Mouse (Mus musculus) midbrain, embryonic 10.5 days (tissue): Measurements from ENCODE around the gene Huwe1. TPM values are rescaled to one million over a fixed set of nuclear protein-coding genes. Genes with fewer than 3 reads are reported as not detected.

Source experiments
- DNase-seq: peaks from one replicate; pipeline ENCODE4 v3.0.0-alpha.2; 2017; ENCODE audit warnings: low spot score
- H3K27ac ChIP-seq: fragments of 300-500 bp; sonication (generic); replicated peaks from 2 replicates; pipeline ENCODE4 v1.5.1; 2016; ENCODE audit warnings: mild to moderate bottlenecking
- H3K27me3 ChIP-seq: fragments of 300-500 bp; sonication (generic); 2 replicates; pipeline ENCODE4 v1.6.1; 2016; ENCODE audit warnings: low read depth, mild to moderate bottlenecking; ENCODE audit not compliant: poor library complexity, severe bottlenecking
- H3K36me3 ChIP-seq: fragments of 300-500 bp; sonication (generic); 2 replicates; pipeline ENCODE4 v1.6.1; 2016; ENCODE audit warnings: mild to moderate bottlenecking, moderate library complexity
- H3K4me1 ChIP-seq: fragments of 300-500 bp; sonication (generic); 2 replicates; pipeline ENCODE4 v1.6.1; 2016
- H3K4me3 ChIP-seq: fragments of 300-500 bp; sonication (generic); 2 replicates; pipeline ENCODE4 v1.5.1; 2016; ENCODE audit warnings: mild to moderate bottlenecking, moderate library complexity
- H3K9me3 ChIP-seq: fragments of 300-500 bp; sonication (generic); replicated peaks from 2 replicates; pipeline ENCODE4 v1.6.1; 2016; ENCODE audit warnings: mild to moderate bottlenecking
- WGBS: fragments of 180-500 bp; shearing (Covaris S2); methylation state at CpG from one replicate; pipeline ENCODE4 v1.1.7; 2016; 5-methylcytosine and 5-hydroxymethylcytosine counted together
- polyA plus RNA-seq: library from polyadenylated mRNA; unstranded; fragments of >200 nt; fragmentation: Nextera tagmentation; extraction: Ambion mirVana; gene quantifications from 2 replicates; pipeline ENCODE4 v1.2.1, GENCODE M21; 2016

Huwe1 gene
- polyA plus RNA-seq, 1 experiment from 2014 or later, result 46.9 TPM

DNA sequence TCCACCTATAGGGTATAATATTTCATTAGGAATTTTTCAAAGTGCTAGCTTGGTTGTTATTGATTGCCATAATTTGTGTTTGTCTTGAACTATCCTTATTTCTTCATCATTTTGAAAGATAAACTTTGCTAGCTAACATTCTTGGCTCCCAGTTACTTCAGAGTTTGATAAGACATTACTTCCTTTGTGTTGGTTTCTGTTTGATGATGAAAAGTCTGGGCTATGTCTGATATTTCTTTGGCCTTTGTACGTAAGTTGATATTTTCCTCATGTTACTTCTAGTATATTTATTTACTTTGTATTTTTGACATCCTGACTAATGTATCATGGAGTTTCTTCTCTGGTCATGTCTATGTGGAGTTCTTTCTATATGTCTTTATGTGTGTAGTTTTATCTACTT, 28.4 kb downstream of the Huwe1 start:
- H3K27me3 ChIP-seq, result peaks cover 59% of the 10 kb centered on the region
- 97% methylated on average over 1 of the region's 1 CpGs for WGBS

DNA sequence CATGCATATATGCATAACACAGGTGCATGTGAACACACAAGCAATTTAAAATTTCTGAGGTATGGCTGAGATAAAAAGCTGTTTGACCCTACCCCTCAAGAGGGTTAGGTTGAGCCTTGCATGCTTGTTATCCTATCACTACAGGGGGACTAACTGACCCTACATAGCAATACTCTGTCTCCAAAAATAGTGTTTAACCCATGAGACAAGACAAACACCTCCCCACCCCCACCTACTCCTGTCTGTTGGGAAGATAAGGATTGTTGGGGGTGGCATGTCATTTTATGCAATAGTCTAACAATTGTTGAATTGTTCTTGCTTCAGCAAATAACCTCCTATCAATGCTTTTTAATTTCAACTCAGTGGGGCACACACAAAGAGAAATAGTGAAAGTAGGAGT, 30.7 kb downstream of the Huwe1 start:
- H3K4me1 ChIP-seq, result no peaks in the 10 kb centered on the region
- H3K36me3 ChIP-seq, result 0 out of 2 replicates have a peak, but pooled peaks cover 3% of the 10 kb centered on the region
- no peak for DNase-seq
- no peaks in the 10 kb centered on the region for H3K9me3 ChIP-seq
- no peak overlapping the region for H3K4me3 ChIP-seq
- H3K27ac ChIP-seq, result no peak overlapping the region
- H3K27me3 ChIP-seq, result peaks cover 62% of the 10 kb centered on the region

More for the DNA sequence above, 28.4 kb downstream of the Huwe1 start:
- no peaks in the 10 kb centered on the region for H3K9me3 ChIP-seq
- no peak for DNase-seq
- H3K4me3 ChIP-seq, result no peak overlapping the region
- H3K4me1 ChIP-seq, result no peaks in the 10 kb centered on the region
- H3K36me3 ChIP-seq, result peaks cover 13% of the 10 kb centered on the region
- no peak overlapping the region for H3K27ac ChIP-seq

DNA sequence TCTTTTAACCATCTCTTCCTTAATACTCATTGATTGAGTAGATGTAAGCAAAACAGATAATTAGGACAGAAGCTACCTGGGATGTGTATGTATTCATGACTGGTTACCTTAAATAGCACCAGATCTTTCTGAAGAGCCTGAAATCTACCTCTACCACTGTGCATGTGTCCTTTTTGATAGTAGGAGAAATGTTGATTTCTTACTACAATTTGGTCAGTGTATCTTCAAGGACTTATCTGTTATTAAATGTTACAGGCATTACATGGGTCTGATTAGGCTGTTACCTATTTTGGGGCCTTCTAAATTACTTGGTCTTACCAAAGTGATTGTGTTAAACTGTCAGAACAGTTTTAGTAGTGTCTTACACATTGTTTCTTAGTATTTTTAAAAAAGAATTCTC, 32.4 kb downstream of the Huwe1 start:
- DNase-seq, result no peak
- Histone ChIP-seq H3K36me3 (no peaks in the 10 kb centered on the region), H3K9me3 (no peaks in the 10 kb centered on the region), H3K27ac (no peak overlapping the region), H3K4me3 (no peak overlapping the region), H3K4me1 (no peaks in the 10 kb centered on the region), H3K27me3 (peaks cover 64% of the 10 kb centered on the region)

DNA sequence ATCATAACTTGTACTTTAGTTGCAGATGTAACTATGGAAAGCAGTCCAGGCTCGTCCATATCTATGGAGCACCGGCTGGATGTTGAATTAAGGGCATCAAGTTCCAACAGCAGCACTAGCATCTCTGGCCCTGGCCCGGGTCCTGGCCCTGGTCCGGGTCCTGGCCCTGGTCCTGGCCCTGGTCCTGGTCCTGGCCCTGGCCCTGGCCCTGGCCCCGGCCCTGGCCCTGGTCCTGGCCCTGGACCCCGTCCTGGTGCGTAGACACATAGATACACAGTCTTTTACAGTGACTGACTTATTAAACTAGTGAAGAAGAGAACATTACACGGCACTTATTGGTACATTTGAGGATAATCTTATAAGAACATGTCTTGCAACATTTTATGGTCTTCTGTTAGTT, 58.8 kb downstream of the Huwe1 start:
- Histone ChIP-seq H3K27ac (no peak overlapping the region), H3K27me3 (peaks cover 86% of the 10 kb centered on the region), H3K36me3 (peaks cover 95% of the 10 kb centered on the region), H3K4me1 (no peaks in the 10 kb centered on the region), H3K9me3 (no peaks in the 10 kb centered on the region), H3K4me3 (no peak overlapping the region)
- DNase-seq, result no peak
- WGBS, result 87% methylated on average over 8 of the region's 8 CpGs

DNA sequence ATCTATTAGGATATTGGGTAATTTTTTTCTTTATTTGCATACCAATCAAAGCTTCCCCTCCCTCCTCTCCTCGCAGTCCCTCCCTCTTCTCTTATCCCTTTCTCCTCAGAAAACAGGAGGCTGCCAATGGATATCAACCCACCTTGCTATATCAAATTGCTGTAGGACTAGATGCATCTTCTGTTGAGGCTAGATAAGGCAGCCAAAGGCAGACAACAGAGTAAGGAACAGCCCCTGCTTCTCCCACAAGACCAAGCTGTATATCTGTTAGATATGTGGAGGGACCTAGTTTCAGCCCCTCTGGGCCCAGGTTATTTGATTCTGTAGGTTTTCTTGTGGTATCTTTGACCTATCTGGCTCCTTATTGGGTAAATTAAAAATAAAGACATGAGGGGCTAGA, 110.1 kb downstream of the Huwe1 start:
- 86% methylated on average over 1 of the region's 1 CpGs for WGBS
- no peak for DNase-seq
- no peaks in the 10 kb centered on the region for H3K4me1 ChIP-seq
- peaks cover 98% of the 10 kb centered on the region for H3K36me3 ChIP-seq
- no peaks in the 10 kb centered on the region for H3K9me3 ChIP-seq
- no peak overlapping the region for H3K4me3 ChIP-seq
- peaks cover 100% of the 10 kb centered on the region for H3K27me3 ChIP-seq
- H3K27ac ChIP-seq, result no peak overlapping the region

DNA sequence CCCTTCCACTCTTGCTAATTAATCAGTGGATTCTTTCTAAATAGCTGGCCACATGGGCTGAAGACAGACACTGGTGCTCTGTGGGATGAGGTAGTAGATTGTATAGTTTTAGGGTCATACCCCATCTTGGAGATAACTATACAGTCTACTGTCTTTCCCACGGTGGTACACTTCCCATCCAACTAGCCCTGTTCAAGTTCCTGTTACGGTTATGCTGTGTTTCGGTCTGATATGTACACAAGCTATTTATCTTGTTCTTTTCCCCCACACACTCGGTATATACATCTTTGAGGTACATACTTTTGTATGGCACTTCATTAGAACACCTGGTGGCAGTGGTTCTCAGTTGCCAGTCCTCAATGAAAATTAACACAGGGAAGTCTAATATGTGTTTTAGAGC, 111.7 kb downstream of the Huwe1 start:
- WGBS, result 97% methylated on average over 4 of the region's 4 CpGs
- Histone ChIP-seq H3K27ac (no peak overlapping the region), H3K4me1 (no peaks in the 10 kb centered on the region), H3K4me3 (no peak overlapping the region), H3K27me3 (peaks cover 100% of the 10 kb centered on the region), H3K36me3 (peaks cover 98% of the 10 kb centered on the region), H3K9me3 (no peaks in the 10 kb centered on the region)
- no peak for DNase-seq

DNA sequence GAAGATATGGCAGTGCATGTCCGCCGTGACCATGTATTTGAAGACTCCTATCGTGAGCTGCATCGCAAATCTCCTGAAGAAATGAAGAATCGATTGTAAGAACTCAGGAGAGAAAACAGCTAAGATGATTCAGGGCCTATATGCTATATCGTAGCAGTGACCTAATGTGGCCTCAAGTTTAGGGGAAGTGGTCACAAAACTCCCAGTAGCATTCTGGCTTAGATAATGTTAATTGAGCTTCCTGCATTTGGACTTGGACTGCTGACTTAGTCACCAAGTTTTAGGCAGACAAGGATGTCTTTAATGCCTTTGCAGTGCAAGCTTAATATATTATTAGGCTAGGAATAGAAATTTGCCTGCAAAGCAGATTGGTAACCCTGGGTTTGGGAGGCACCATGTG, 128.8 kb downstream of the Huwe1 start:
- H3K4me1 ChIP-seq, result no peaks in the 10 kb centered on the region
- H3K27me3 ChIP-seq, result peaks cover 96% of the 10 kb centered on the region
- WGBS, result 95% methylated on average over 6 of the region's 6 CpGs
- H3K4me3 ChIP-seq, result no peak overlapping the region
- no peaks in the 10 kb centered on the region for H3K9me3 ChIP-seq
- peaks cover 98% of the 10 kb centered on the region for H3K36me3 ChIP-seq
- no peak overlapping the region for H3K27ac ChIP-seq
- no peak for DNase-seq

DNA sequence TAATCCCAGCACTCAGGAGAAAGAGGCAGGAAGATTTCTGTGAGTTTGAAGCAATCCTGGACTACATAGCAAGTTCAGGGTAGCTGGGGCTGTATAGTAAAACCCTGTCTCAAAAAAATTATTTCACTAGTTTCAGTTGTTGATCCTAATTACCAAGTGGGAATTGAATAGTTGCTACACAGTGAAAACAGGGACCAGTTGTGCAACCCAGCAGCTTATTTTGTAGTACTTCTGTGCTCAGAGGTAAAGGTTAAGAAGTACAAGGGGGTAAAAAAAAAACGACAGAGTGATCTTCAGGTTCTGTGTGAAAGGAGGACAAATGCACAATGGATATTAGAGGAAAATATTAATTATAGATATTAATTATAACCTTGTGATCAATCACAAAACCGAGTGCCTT, 138.2 kb downstream of the Huwe1 start:
- Histone ChIP-seq H3K27ac (no peak overlapping the region), H3K27me3 (peaks cover 85% of the 10 kb centered on the region), H3K4me1 (no peaks in the 10 kb centered on the region), H3K4me3 (no peak overlapping the region), H3K36me3 (peaks cover 29% of the 10 kb centered on the region), H3K9me3 (no peaks in the 10 kb centered on the region; the same call in 1 of the 2 replicates)
- DNase-seq, result no peak
- 63% methylated on average over 2 of the region's 2 CpGs for WGBS

DNA sequence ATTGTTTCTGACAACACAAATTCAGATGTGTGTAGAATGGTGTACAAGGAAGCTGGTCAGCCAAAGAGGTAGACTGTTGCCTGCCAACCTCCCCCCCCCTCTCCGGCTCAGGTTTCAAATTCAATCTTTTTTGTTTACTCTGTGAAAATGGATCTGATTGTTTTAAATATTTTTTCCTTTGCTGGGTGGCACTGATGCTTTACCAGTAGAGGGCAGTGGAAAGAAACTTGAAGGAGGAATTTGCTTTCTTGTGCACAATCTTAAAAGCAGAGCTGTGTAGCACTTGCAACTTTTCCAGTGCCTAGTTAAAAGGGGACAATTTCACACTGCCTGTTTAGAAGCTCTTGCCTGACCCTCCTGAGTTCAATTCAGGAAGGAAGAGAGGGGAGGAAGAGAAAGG, 146.4 kb downstream of the Huwe1 start:
- DNase-seq, result no peak
- Histone ChIP-seq H3K9me3 (no peaks in the 10 kb centered on the region; the same call in 1 of the 2 replicates), H3K27me3 (peaks cover 67% of the 10 kb centered on the region), H3K36me3 (no peaks in the 10 kb centered on the region), H3K4me1 (no peaks in the 10 kb centered on the region), H3K27ac (no peak overlapping the region), H3K4me3 (no peak overlapping the region)
- WGBS, result 55% methylated on average over 1 of the region's 1 CpGs

DNA sequence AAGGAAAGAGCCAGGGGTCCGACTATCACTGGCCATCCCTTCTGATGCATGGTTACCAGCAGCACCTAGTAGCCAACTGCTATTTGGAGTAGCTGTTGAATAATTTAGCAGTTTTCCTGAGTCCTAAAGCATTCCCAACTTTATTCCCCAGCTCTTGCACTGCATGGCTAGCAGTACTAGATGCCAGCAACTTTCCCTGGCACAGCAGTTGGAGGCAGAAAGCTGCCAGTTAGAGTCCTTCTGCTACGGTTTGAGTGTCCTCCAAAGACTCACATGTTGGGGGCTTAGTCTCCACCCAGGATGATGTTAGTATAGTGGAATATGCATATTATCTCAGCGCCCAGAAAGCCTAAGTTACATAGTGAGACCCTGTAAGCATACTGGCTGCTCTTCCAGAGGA, 147.2 kb downstream of the Huwe1 start:
- WGBS, result 76% methylated on average over 3 of the region's 3 CpGs
- no peaks in the 10 kb centered on the region for H3K4me1 ChIP-seq
- peaks cover 62% of the 10 kb centered on the region for H3K27me3 ChIP-seq

DNA sequence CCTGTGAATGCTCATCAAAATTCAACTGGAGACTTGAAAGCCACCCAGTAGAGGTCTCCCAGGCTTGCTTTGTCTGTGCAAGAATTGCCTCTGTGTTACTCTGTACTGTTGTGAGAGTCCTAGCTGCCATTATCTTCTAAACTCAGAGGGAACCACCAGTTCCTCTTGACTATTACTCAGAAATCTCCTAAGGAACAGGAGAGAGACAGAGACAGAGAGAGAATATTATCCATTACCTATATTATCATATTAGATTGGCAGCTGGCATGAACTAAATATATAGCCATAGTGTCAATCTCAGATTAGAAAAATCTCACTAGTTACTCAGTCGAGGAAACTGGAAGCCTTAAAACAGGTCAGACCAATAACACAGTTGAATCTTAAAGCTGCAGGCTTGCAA, 149.6 kb downstream of the Huwe1 start:
- Histone ChIP-seq H3K4me1 (no peaks in the 10 kb centered on the region), H3K9me3 (no peaks in the 10 kb centered on the region), H3K4me3 (no peak overlapping the region), H3K36me3 (no peaks in the 10 kb centered on the region), H3K27ac (no peak overlapping the region), H3K27me3 (peaks cover 48% of the 10 kb centered on the region)
- WGBS, result 78% methylated on average over 1 of the region's 1 CpGs
- no peak for DNase-seq

More for the DNA sequence above, 147.2 kb downstream of the Huwe1 start:
- Histone ChIP-seq H3K36me3 (no peaks in the 10 kb centered on the region), H3K27ac (no peak overlapping the region), H3K9me3 (no peaks in the 10 kb centered on the region; the same call in 1 of the 2 replicates), H3K4me3 (no peak overlapping the region)
- no peak for DNase-seq

DNA sequence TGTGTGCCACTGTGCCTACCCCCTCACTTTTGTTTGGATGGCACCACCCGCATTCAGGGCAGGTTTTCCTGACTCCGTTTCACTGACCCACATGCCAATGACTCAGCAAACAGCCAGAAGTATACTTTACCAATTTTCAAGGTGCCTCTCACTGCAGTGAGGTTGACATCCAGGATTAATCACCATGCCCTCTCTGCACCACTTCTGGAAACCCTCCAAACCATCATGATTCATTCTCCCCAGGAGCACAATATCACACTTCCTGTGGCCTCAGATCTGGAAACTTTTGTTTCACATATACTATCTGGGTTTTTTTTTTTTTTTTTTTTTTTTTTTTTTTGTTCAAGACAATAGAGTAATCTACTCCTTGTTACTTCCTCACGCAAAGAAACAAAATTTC, 150.6 kb downstream of the Huwe1 start:
- Histone ChIP-seq H3K4me1 (no peaks in the 10 kb centered on the region), H3K9me3 (no peaks in the 10 kb centered on the region), H3K27ac (no peak overlapping the region), H3K4me3 (no peak overlapping the region), H3K27me3 (peaks cover 48% of the 10 kb centered on the region), H3K36me3 (no peaks in the 10 kb centered on the region)
- 77% methylated on average over 3 of the region's 3 CpGs for WGBS
- no peak for DNase-seq
